Mouse (Mus musculus) large intestine, adult 2 months (tissue): ENCODE data around the gene Morn1. TPM values are rescaled to one million over a fixed set of nuclear protein-coding genes. Genes with fewer than 3 reads are reported as not detected.
A peak's percentile ranks its signal among the peaks of the same experiment; 100 is the strongest.
"Not testable (repeated sequence)": the region's sequence is repeated elsewhere in the genome, so short reads cannot be mapped to it uniquely, and the experiment has no call there.

ENCODE experiments used
- DNase-seq: peaks from one replicate; pipeline ENCODE4 v3.0.0-alpha.2; 2012; ENCODE audit warnings: low read depth, low spot score
- WGBS: fragments of 180-500 bp; shearing (Covaris S2); methylation state at CpG from one replicate; pipeline ENCODE4 v1.1.7; 2018; 5-methylcytosine and 5-hydroxymethylcytosine counted together
- polyA plus RNA-seq: library from polyadenylated mRNA; depleted of rRNA; stranded (reverse); fragments of >200 nt; gene quantifications from 2 replicates; pipeline ENCODE4 v1.2.3, GENCODE M21; 2012

The Morn1 gene
- polyA plus RNA-seq, 1 experiment = 1.3 TPM

DNA sequence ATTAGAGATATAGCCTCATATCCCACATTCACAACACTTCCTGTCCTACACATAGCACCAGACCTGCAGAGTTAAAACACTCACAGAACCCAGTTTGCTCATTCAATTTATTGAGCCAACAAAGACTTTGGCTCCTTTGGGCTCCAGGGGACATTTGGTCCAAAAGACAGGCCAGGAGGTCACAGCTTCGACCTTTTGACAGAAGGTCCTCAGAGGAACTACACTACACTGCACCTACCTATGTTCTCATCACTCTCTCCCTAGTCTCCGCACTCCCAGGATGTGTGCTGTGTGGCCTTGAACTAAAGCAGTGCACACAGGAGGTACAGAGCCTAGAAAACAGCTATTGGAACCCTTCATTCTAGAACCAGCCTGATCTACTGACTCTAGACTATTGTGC, 10.6 kb upstream of the Morn1 start:
- no peak for DNase-seq
- 91% methylated on average over 2 of the region's 2 CpGs for WGBS

- DNase-seq = no peak
- WGBS = 64% methylated on average over 9 of the region's 9 CpGs
These were observed 9.7 kb upstream of the Morn1 start for GRCm38 (mm10) chr4:155076677-155077076.

- WGBS = 80% methylated on average over 10 of the region's 10 CpGs
These were observed 7.6 kb upstream of the Morn1 start for GRCm38 (mm10) chr4:155078808-155079207.

GRCm38 (mm10) chr4:155079666-155080065, 6.7 kb upstream of the Morn1 start:
- no peak for DNase-seq
- 64% methylated on average over 6 of the region's 6 CpGs for WGBS

More at GRCm38 (mm10) chr4:155078808-155079207, 7.6 kb upstream of the Morn1 start:
- DNase-seq = not testable (repeated sequence)

DNA sequence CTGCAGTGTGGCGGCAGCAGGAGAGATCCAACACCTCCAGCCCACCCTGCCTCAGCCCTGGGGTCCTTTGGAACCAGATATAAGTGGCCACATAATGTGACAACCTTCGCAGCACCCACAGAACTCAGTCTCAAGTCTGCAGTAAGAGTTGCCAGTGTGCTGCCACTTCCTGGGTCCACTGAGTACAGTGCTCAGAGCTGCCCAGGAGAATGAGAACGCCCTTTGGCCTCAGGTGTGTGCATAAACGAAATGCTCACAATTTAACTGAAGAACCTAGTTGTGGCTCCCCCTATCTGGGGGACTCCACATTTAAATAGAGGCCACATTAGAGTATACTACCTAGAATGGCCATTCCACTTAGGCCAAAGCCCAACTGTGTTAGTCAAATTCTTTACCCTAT, 2.8 kb upstream of the Morn1 start:
- DNase-seq = no peak
- WGBS = 41% methylated on average over 4 of the region's 4 CpGs

GRCm38 (mm10) chr4:155084351-155084750, 2.0 kb upstream of the Morn1 start:
- no peak for DNase-seq
- 34% methylated on average over 7 of the region's 7 CpGs for WGBS

GRCm38 (mm10) chr4:155085206-155086107, 920 bp upstream of the Morn1 start:
- 3% methylated on average over 35 of the region's 35 CpGs for WGBS
- no peak for DNase-seq

DNA sequence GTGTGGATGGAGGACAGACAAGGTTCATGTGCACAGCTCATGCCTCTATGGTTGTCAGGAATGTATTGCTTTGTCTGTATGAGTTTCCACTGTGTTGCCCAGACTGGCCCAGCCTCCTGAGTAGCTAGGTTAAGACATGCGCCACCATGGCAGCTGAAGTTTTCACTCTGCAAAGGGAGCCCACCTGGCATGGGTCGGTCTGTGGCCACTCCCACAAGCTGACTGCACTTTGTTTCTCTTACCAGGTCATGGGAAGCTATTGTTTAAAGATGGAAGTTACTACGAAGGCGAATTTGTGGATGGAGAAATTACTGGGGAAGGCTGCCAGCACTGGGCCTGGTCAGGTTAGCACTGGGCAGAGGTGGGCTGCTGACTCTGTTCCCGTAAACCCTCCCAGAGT, 2.9 kb downstream of the Morn1 start:
- no peak for DNase-seq
- 91% methylated on average over 5 of the region's 5 CpGs for WGBS

DNA sequence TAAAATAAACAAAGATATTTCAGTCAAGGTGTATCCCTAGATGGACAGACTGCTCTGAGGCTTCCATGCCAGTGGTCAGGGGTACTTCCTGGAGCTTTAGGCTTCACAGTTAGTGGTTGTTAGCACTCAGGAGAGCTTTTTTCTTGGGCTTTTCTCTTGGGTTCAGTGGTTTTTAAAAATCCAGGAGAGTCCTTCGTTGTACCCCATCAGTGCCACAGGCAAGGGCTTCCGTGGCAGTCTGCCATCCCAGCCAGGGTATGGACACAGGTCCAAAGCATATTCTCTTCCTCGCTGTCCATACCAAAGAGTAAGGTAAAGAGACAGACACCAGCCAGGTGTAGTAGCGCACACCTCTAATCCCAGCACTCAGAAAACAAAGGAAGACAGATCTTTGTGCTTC, 3.8 kb downstream of the Morn1 start:
- 95% methylated on average over 4 of the region's 4 CpGs for WGBS

GRCm38 (mm10) chr4:155090688-155091449, 4.5 kb downstream of the Morn1 start:
- 90% methylated on average over 13 of the region's 13 CpGs for WGBS
- no peak for DNase-seq

More for the DNA sequence above, 3.8 kb downstream of the Morn1 start:
- DNase-seq = no peak

DNA sequence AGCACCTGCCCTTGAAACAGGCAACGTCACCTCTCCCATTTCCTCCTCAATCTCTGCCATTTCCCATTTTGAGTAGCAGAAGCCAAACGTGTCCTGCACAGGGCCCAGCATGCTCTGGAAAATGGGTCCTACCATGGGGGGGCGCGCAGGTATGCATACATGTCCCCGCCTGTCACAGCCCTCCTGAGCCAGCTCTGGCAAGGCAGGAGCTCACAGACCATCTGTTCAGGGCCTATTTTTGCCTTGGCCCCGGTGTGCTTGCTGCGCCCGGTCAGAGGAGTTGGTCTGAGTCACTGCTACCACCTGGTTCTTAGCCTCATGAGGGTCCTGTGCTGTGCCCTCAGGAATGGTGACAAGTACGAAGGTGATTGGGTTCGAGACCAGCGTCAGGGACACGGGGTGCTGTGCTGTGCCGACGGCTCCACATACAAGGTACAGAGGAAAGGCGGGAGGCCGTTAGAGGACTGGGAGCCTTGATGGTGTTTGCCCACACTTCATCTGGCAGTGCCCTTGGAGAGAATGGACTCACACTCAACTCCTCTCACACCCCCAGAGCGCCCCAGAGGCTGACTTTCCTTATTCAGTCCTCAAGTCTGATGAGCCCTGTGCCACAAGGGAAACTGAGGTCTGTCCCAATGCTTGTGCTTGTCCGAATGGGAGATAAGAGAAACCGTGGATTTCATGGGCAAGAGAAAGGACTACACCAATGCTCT, 6.5 kb downstream of the Morn1 start:
- WGBS = 95% methylated on average over 19 of the region's 19 CpGs
- no peak for DNase-seq

- WGBS = 76% methylated on average over 7 of the region's 7 CpGs
- no peak for DNase-seq
These were observed 7.2 kb downstream of the Morn1 start for GRCm38 (mm10) chr4:155093431-155094149.

GRCm38 (mm10) chr4:155094565-155094964, 8.2 kb downstream of the Morn1 start:
- 72% methylated on average over 3 of the region's 3 CpGs for WGBS
- no peak for DNase-seq

DNA sequence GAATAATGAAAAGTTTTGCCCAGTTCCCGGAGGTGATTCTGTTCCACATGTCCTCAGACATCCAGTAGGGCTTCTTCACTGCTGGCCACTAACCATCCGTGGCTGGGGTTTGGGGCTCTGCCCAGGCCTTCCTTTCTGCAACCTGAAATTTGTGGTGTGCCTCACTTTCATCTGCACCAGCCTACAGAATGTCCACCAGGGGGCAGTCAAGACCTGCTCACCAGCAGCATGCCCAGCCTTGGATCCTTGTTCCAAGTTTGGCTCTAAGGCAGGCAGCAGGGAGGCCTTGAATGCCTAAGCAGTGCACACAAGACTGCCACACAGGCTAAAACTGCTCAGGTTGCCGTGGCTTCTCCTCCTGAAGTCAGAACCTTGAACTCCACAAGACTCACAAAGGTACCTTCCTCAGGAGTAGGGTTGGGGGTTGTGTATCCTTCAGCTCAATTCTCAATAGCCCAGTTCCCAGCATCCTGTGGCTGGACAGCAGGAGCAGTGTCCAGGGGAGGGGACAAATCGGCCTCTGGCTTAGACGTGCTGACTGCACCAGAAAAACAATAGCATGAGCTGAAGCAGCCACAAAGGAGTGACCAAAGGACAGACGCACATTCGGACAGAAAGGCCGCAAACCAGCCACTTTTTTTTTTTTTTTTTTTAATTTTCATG, 9.0 kb downstream of the Morn1 start:
- 44% methylated on average over 8 of the region's 8 CpGs for WGBS
- DNase-seq = peak; percentile 64

DNA sequence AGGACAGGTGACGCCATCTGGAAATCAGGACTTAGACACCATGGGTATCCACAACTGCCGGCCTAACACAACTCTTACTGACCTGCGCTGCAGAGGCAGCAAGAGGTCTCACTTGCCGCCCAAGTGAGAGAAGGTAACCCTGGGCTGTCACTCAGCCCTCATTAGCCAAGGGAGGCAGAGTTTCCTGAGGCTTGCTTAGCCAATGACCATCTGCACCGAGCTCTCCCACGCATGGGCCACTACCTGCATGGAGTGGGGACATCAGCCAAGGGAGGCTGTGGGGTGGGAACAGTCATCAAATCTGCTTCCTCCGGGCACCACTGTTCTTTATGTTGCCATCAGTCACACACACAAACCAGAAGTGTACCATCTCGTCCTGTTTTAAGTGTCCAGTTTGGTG, 9.6 kb downstream of the Morn1 start:
- 88% methylated on average over 8 of the region's 8 CpGs for WGBS
- no peak for DNase-seq

DNA sequence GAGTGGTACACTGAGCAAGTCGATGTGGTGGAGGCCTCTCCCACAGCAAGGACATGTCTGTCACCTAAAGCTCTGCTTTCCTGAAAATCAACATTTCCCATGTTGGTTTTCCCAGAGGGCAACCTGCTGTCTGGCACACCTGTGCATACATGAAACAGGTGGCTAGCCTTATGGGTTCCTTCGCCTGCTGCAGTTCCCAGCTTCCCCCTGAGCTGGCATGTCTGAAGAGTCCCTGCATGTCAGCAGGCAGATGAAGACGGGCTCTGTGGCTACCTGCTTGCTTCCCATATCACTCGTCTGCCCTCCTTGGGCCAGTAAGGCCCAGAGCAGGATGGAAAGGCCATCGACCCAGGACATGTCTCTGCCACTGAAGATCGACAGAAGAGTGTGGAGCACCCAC, 11.1 kb downstream of the Morn1 start:
- no peak for DNase-seq
- 80% methylated on average over 6 of the region's 6 CpGs for WGBS

GRCm38 (mm10) chr4:155098572-155098971, 12.2 kb downstream of the Morn1 start:
- 75% methylated on average over 4 of the region's 4 CpGs for WGBS

DNA sequence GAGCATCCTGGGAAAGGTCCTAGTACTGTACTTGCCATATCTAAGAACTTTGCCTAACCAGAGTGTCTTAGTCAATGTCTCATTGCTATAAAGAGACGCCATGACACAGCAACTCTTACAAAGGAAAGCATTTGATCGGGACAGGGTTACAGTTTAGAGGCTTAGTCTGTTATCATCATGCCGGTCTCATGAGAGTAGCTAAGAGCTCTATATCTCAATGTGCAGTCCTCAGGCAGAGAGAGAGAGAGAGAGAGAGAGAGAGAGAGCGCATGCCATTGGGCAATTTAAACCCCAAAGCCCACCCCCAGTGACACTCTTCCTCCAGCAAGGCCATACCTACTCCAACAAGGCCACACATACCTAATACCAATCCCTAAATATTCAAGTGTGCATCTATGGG, 21.5 kb downstream of the Morn1 start:
- WGBS = 93% methylated on average over 4 of the region's 4 CpGs
- DNase-seq = no peak

More at GRCm38 (mm10) chr4:155098572-155098971, 12.2 kb downstream of the Morn1 start:
- no peak for DNase-seq

DNA sequence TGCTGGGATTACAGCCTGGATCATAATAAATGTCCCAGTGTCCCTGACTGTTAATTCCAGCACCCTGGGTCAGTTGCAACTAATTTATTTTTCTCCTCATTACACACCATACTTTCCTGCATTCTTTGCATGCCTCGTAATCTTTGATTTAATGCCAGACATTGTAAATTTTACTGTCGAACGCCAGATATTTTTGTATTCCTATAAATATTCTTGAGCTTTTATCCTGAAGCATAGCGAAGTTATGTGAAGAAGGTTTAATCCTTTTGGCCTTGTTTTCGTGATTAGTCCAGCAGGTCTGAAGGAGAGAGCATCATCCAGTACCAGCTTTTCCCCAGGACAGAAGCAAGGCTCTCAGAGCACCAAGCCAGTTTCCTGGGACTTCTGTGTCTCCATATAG, 23.1 kb downstream of the Morn1 start:
- no peak for DNase-seq
- WGBS = 66% methylated on average over 5 of the region's 5 CpGs
